Mouse (Mus musculus): ENCODE measurements at regions not wholly inside any gene's neighbourhood (a gene's known extent, or its start where the extent isn't known, plus 50 kb on each side); places are given as distances from the start of the nearest gene placed in this dataset.

DNA sequence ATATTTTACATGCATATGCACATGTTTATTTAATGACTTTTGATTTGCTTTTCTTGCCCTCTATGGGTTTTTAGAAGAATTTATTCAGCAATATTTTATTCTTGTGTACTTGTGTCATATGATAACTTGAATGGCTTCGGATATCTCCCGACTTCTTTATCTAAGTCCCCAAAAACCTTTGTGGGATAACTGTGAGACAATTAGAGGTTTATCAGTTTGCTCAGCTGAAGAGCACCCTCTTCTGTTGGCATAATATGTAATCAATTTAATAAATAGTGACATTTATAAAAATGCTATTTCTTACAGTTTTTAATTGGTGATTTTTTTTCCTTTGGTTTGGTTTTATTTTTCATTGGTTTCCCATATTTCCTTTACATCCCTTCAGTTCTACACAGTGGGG is 194.2 kb upstream of the Tent5a start:
- no peak for DNase-seq (ENCODE audit: low spot score)

DNA sequence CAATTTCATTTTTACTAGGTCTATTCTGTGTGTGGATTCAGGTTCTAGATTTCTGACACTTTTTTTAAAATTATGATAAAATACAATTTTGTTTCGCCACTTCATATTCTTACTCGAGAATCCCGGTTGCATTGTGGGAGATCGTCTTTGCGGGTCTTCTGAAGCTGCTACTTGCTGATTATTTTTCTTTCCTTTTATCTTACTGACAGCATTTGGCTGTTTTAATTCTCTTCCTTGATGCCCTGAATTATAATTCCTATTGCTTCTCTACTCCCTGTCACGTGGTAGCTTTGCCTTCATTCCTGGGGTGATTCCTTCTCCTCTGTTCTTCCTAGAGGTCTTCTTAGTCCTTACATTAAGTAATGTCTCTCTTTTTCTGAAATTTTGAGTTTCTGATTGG is 193.8 kb upstream of the Tent5a start:
- DNase-seq (ENCODE audit: low spot score): no peak

DNA sequence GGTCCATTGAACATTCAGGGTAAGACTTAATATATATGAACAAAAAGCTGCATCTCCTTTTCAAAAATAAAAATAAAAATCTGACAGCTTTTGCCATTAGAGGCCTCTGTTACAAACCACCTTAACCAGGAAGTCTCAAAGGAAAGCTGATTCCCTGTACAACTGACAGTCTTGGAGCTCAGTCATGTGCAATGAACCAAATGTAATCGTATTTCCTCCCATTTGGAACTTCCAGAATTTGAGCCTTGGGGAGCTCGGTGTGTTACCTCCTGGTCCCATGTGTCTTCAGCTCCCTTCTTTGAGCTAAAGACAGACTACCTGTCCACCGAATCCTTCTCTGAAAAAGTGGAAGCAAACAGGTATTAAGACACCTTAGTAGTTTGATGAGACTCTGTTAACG is 171.9 kb upstream of the Tent5a start:
- no peak for DNase-seq (ENCODE audit: low spot score)

DNA sequence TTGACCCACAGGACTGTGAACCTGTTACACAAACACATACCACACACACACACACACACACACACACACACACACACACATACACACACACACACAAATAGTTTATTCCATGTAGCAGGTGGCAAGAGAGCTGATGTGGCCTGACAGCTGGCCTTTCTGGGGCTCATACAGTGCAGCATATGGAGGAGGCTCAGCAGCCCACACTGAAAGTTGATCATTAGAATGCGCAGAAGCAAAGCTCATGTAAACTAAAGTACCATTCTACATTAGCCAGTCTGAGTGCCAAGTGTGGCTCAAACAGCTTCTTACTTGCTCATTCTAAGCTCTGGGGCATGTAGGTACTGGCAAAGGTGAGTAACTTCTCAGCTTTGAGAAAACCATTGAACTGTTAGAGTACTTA is 170.2 kb upstream of the Tent5a start:
- DNase-seq (ENCODE audit: low spot score): no peak

DNA sequence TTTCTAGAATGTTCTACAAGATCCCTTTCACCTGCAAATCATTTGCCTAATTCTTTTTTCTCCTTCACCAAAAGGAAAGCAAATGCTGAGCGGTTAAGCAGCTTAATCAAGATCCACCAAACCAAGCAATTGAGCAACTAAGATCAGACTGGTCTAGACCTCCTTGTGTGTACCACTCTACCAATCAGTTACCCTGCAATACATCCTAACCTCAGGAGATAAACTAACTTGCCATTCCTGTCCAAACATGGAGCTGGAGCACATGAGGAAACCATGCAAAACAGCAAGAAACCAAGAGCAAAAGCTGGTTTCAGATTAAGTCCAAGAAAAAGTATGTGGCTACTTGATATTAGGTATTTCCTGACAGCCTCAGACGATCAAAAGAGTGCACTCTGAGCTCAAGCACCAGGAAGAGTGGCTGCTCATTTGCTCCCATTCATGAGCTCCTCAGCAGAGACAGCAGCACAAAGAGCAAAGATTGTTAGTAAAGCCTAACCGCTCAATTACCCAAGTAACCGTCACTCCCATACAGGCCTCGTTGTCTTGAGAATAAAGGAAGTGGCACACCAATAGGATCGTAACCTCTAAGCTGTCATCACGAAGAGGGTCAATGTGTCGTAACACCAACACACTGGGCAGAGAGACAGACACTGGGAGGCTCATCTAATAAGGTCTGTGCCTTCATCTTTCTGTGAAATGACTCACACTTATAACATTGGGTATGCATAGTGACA is 169.5 kb upstream of the Tent5a start:
- peak; percentile 4 for DNase-seq (ENCODE audit: low spot score)

DNA sequence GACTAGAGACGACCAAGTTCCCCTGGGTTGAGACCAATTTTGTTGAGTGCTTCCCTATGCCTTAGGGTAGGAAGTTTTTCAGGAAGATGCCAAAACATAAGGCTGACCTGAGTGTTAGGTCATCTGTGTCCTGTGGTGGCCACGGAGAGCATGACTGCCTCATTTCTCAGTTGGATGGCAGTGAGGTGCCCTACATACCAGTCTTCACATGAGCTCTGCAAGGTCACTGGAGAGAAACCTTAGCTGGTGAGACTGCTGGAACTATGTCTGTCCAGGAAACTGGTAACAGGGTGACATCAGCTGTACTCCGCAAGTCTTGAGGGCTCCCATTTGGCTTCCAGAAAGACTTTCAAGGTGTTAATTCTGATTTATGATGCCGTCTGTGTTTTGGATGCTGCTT is 167.9 kb upstream of the Tent5a start:
- DNase-seq (ENCODE audit: low spot score): no peak

DNA sequence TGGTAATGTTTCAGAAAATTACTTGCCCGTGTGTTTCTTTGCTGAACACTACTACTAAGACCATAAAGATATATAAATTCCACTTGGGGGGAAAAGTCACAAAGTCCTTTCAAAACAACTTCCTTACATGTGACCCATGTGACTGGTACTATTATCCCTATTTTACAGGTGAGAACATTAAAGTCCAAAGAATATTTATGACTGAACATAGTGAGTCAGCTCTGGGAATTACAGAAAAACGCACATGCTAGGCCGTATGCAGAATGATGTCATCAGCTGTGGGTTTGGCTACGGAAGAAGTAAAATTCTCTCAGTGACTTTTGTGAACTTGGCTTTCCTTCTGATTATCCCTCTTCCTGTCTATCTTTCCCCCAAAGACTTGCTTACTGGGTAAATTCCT is 166.6 kb upstream of the Tent5a start:
- DNase-seq (ENCODE audit: low spot score): no peak

DNA sequence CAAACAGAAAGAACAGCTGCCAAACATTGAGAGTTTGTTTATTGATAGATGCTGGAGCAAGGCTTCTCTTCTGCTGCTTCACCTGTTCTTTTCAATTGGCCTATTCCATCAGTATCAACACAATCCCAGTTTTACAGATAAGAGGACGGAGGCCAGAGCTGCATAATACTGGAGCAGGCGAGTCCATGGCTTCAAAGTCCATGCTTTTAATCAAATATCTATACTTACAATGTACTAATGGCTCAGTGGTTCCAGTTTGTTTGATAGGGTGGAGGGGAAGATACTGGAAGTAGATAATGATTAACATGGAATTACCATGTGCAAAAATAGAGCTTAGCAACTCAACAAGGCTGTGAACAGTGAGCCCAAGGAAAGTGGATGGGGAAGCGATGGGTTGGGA is 163.2 kb upstream of the Tent5a start:
- no peak for DNase-seq (ENCODE audit: low spot score)

DNA sequence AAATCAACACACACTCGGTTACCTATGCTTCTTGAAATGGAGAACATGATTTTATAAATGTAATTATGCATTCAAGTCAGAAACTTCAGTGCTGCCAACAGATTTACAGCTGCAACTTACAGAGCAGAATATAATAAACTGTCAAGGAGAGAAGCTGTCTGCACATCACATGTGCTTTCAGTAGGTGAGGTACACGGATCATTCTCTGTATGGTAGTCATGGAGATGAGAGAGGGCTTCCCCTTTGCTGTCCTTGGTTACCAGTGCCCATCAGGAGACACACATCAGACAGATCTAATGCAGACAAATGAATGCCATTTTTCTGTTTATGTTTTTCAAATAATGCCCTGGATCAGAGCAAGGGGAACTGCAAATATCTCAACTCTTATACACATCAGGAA is 160.8 kb upstream of the Tent5a start:
- no peak for DNase-seq (ENCODE audit: low spot score)

DNA sequence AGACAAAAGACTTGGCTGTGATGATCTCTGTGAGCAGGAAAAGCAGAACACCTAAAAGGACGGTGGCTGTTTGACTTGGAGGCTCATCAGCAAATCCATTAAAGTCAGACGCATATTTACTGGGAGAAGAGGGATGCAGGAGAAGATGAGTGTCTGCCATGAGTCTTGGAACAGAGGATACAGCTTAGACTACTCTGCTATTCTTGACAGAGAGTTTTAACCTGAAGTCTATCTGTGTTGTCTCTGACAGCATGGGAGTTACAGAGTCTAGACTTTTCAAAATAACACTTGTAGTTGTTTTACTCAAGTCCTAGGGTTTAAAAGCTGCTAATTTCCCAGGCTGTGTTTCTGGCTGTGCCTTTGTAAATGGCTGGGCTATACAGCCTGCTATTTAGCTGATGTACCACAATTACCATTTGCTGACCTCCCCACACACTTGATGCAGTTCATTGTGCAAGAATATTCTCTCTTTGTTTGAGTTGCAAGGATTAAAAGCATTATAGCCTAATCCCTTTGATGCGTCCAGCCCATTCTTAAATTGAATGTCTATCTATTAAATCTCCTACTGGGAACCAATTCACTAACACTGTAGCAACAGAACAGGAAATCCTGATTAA is 160.0 kb upstream of the Tent5a start:
- no peak for DNase-seq (ENCODE audit: low spot score)

DNA sequence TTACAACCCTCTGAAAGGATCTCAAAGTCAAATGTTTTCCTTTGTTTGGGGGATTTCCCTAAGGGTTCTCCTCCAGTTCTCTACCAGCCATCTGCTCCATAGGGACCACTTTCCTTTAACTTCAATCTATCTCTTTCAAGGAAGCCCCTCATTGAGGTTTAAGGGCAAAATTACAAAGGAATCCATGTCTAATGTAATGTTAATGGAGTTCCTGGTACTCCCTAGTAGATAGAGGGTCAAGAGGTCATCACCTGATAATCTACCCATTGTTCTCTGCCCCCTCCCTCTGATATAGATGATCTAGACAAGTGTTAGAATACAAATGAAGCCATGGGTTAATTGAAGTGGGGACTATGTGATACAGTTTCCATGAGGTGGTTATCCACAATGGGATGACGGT is 158.6 kb upstream of the Tent5a start:
- no peak for DNase-seq (ENCODE audit: low spot score)

DNA sequence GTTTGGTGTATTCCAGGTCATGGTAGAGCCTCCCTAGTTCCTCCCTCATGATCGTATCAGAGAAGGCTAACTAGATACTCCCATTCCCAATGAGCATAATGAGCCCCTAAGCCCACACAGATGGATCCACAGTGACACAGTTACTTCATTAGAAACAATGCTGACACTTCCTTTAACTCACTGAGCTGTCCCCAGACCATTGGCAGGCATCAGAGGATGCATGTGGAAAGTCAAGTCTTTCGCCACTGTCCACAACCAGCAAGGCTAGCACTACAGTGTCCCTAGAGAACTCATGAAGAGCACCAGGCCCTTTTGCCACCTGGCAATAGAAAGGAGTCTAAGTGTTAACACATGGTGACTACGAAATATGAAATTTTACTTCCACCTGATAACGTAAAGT is 156.1 kb upstream of the Tent5a start:
- no peak for DNase-seq (ENCODE audit: low spot score)

DNA sequence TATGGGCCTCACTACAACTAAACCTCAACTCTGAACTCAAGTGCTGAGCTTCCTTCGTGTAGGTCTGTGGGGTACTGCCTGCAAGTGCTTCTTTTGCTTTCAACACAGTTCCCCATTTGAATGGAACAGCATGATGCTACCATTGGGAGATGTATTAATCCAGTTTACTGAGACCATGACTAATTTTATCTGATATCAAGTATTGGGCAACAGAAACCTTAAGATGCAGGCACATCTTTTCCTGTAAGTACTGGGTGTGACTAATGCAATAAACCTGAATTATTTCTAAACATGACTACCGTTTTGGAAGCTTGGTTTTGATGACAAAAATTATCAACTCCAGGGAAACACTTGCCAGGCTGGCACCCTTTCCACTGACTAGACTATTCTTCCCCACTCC is 153.4 kb upstream of the Tent5a start:
- no peak for DNase-seq (ENCODE audit: low spot score)

DNA sequence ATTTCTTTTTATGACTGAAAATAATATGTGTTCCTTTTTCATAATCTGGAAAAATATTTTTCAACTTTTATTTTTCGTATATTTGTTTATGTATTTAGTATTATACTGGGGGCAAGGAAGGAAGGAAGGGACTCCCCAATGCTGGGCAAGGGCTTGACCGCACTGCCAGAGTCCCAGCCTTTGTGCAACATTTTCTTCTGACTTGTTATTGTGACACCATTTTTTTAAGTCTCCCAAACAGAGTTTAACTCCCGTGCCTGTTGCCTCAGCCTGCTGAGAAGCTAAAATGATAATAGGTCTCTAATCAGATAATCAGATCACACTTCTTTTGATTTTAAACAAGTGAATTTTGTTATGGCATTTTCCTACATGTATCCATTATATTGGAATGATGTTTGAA is 148.1 kb upstream of the Tent5a start:
- DNase-seq (ENCODE audit: low spot score): no peak

DNA sequence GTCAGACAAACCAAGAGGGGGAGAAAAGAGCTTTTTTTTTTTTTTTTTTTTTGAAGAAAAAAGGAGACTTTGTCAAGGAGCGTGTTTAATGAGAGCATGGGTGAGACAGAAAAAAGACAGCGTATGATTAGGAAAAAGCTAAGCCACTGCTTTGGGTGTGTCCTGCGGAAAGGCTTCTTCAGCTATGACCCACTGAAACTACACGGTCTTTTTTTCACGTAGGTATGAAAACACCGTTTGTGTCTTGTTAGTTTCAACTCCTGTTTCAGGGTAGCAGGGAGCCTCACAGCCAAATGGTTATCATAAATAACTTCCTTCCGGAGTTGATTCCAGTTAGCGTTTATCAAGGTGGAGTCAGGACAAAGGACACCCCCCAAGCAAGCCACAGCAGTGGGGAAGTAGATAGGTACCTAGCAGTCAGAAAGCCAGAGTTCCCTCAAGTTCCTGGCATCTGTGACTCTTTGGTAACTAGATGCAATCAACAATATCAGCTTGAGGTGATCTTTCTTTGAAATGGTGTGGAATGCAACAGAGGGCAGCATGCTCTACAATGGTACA is 143.2 kb upstream of the Tent5a start:
- no peak for DNase-seq (ENCODE audit: low spot score)

DNA sequence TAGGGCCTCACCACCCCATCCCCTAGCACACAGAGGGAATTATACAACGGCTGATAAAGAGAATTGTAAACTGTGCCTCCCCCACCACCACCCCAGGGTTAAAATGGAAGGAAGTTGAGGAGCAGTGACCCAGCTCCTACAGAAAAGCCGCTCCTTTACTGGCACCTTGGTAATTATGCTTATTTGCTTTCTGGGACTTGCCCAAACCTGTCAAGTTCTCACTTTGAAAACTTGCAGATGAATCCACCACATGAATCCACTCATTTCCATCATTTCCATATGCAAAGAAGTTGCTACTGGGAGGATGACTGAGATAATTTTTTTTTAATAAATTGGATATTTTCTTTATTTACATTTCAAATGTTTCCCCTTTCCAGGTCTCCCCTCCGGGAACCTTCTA is 142.1 kb upstream of the Tent5a start:
- DNase-seq (ENCODE audit: low spot score): no peak

DNA sequence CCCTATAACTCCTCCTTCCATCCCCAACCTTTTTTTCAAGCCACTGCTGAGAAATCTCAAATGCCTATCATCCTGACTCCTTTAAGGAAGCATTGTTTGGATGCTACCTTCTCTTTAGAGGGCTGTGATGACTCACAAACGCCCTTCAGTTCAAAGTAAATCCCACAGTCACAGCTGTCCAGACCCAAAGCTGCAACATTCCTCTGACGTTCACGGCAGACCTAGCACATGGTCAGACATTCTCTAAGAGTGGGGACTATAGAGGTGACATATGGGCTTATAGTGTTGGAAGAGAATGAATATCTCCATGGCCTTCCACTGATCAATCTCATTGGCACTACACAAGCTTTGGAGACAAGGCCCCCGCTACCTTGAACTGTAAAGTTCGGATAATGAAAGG is 139.5 kb upstream of the Tent5a start:
- DNase-seq (ENCODE audit: low spot score): no peak

DNA sequence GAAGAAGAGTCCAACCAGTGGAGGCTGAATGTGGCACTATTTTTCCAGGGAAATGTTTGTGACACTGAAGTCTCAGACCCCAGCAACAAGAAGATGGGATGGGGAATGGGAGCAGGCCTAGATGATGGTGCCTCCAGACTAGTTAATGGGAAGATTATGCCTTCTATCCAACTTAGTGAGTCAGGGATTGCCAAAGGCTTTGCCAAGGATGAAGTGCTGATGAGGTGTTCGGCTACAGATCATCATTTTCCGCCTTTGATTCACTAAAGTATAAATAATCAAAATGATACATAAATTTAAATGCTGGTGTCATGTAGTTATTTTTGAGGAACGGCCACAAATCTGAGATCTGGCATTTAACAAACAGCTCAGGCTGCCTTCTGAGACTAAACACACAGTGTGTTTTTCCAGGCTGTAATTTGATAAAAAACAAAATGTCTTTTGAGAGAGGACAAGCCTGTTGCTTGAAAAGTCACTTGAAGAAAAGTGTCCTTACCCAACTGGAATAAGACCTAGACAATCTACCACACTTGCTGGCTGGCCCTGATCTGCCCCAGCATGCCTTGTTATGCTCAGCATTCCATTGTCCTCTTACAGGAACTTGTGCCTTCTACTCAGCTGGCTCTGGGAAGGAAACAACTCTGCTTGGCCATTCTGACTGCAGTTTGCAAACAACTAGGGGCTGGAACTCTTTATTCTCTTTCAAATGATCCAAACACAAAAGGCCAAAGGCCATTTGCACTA is 132.1 kb upstream of the Tent5a start:
- peak; percentile 15 for DNase-seq (ENCODE audit: low spot score)

DNA sequence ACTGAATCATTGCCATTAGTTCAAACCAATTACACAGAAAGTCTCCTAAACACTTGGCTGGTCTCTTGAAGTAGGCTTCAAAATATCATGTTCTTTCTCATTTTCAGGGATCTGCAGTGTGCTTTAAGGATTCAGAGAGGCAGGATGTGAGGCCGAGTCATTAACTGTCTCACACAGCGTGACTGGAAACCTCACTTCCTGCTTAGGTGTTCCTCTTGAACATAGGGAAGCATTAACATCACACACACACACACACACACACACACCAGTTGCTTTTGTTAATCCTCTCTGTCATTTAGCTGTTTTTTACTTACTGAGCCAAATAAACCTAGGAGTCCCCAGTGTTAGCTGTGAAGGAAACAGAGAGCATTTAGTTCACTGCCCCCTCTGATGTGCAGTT is 131.2 kb upstream of the Tent5a start:
- no peak for DNase-seq (ENCODE audit: low spot score)

DNA sequence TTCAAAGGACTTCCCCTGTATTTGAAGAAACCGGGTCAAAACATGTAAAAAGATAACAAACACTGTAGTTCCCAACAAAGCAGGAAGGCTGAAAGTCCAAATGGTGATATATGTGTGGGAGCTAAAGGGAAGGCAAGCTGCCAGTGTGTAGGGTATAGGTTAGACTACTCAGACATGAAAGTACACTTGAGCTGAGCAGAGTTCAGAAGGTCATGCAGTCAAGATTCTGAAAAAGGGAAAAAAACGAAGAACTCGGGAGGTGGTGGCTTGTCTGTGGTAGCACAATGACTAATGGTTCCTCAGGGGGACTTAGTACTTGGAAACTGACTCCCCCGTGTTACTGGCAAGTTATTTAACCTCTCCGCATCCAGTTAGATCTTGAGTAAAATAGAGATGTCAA is 130.3 kb upstream of the Tent5a start:
- DNase-seq (ENCODE audit: low spot score): no peak

DNA sequence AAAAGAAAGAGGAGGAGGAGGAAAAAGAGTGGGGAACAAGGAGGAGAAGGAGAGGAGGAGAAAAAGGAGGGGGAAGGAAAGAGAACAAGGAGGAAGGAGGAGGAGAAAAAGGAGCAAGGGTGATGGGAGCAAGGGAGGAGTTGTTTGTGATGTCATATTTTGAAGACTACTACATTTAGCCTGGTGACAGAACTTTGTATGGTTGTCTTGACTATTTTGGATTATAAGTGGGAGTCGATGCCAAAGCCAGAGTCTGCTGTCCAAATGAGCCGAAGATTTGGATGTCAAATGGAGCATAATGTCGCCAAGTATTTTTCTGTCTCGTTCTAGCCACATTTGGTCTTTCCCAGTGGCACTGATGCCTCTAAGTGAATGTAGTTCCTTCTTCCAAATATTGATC is 128.2 kb upstream of the Tent5a start:
- no peak for DNase-seq (ENCODE audit: low spot score)

DNA sequence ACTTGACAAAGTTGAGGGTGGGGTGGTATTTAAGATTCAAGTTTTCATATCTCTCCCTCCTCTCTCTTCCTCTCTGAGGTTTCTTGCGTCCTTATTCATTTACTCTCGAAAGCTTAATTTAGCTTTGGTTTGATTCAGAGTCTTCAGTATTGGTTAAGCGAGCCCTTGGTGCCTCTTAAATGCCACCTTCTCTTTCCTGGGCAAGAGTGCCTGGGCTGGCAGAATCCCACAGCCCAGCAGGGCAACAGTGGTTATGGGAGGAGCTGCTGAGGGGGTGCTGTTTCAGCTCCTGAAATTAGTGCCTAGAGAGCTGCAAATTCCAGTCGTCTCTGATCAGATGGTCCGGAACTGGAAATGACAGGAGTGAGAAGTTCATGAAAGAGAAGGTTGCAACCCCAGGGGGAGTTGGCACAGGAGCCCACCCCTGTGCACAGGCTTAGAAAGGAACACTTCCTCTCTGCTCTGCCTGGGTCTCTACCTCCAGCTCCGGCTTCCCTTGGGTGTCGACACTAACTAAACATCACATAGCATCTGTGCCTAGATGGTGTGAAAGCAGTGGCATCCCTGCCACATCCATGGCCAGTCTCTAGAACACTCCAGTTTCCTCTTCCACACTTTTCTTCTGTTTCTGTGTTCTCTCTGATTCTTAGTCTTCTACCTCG is 125.2 kb upstream of the Tent5a start:
- no peak for DNase-seq (ENCODE audit: low spot score)

DNA sequence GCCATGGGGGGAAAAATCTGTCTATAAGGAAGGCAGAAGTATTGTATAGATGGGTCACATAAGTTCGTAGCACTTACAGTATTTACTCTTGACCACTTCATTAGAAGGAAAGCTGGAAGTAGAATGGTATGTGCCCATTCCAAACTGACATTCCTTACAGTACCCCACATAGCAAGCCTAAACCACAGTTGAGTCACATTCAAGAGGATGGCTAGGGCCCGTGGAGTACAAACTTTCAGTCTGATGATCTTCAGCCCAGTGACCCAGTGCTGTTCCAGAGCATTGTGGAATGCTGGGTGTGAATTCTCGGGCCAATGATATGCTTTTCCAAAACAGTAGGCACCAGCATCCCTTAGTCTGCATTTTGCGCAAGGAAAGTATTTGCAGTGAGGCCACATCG is 124.2 kb upstream of the Tent5a start:
- DNase-seq (ENCODE audit: low spot score): no peak
